Mouse (Mus musculus) liver, embryonic 14.5 days (tissue): Measurements from ENCODE around the gene Mrps18c.

Experiments used
- CTCF ChIP-seq: IDR thresholded peaks from 2 replicates; pipeline ENCODE4 v1.5.1; 2016; ENCODE audit warnings: antibody characterized with exemption, low read depth, control low read depth
- EP300 ChIP-seq: IDR thresholded peaks from 2 replicates; pipeline ENCODE4 v1.6.1; 2016; ENCODE audit warnings: antibody characterized with exemption, low read depth

DNA sequence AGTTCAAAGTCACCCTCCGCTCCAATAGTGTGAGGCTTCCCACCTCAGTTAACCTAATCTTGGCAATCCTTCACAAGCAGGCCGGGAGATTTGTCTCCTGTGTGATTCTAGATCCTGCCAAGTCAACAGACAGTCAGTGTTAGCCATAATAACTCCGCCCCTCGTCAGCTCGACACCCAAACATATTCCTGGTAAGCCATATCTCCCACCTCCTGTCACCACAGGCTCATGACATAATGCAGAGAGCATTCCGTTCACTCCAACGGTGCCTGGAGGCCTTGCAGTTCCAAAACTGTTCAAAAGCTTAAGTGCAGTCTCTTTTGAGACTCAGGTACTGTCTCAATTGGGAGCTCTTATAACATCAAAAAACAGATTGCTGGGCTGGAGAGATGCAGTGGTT lies 39.5 kb downstream of the Mrps18c start:
- TF ChIP-seq CTCF (no peak), EP300 (no peak)
